Mouse (Mus musculus) testis, postnatal 14 days (tissue): Measurements from ENCODE around the gene Eya2.

Experiments
- DNase-seq: peaks from one replicate; pipeline ENCODE4 v3.0.0; 2021; ENCODE audit warnings: low spot score

Gene Eya2

DNA sequence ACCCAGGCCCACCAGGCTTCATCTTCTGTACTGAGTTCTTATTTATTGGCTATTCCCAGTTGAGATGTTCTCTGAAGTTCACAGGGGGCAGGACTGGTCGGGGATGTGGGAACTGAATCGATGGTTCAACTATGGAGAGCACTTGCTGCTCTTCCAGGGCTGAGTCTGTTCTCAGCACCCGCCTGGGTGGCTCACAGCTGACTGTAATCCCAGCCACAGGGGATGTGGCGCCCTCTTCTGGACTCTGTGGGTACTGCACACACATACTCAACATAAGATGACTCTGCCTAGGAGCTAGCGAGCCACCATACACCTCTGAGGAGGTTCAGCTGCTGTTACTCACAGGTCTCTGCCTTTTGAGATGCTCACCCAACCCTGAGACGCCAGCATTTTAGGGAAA lies 121.9 kb downstream of the Eya2 start:
- DNase-seq: peak; percentile 75

DNA sequence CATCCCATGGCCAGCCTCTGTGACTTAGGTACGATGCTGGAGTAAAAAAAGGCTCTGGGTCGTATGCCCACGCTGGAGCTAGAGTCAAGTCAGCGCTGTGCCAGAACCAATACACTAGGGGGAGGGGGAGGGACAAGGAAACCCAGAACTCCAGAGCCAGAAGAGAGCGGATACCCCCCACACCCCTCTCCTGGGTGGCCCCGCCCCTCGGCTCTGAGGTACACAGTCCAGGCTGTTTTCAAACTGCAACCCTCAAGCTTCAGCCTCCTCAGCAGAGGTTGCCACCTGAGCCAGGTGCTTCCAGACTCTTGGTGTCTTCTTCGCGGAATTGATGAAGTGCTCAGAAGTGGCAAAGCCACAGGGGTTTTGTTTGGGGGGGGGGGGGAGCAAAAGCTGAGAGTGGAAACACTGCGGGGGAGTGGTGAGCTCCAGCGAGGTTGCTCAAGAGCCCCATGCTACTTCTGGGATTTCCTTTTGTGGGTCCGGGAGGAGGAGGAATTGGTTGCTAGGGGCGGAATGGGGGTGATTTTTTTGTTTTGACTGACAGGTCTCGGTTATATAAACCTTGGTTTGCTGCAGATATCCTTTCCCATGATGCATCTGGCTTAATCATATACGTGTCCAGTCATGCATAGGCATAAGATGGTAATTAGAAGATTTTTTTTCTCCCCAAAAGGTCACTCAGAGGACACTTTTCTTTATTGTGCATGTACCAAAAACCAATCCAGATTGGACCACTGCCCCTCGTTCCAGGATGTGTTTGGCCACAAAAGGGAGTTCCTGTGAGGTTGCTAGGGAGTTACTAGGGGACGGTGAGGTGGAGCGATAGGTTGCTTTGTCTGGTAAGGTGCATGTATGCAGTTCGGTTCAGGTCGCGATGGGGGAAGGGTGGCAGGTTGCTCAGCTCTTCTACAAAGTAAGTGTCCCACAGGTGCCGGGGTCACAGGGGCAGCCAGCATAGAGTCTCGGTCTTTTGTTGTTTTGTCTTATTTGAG lies 122.6 kb downstream of the Eya2 start:
- DNase-seq: peak; percentile 47

DNA sequence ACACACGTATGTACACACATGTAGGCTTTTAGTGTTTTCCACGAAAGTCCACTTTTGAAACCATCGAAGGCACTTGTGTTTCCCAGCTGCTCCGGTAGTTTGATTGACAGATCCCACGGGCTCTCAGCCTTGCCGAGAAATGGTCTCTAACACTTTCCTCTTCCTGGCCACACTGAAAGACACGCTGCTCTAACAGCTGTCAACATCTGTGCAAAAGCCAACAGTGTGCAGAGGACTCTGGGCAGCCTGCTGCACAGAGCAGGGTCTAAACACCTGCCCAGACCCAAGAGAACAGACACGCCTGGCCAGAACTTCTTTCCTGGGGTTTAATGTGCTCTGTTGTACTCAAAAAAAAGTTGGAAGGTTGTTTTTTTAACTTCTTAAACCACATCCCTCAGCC lies 124.5 kb downstream of the Eya2 start:
- DNase-seq: no peak

DNA sequence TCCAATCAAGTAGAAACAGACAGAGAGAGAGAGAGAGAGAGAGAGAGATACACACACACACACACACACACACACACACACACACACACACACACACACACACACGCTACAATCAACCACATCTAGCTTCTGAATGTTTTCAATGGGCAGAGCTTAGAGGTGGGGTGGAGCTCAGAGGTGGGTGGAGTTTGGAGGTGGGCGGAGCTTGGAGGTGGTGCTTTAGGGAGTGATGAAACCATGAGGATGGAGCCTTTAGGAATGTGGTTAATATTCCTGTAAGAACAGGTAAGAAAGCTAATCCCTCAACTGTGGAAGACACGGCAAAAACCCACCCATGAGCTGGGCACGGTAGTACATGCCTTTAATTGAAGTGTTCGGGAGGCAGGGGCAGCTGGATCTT lies 127.1 kb downstream of the Eya2 start:
- no peak for DNase-seq

DNA sequence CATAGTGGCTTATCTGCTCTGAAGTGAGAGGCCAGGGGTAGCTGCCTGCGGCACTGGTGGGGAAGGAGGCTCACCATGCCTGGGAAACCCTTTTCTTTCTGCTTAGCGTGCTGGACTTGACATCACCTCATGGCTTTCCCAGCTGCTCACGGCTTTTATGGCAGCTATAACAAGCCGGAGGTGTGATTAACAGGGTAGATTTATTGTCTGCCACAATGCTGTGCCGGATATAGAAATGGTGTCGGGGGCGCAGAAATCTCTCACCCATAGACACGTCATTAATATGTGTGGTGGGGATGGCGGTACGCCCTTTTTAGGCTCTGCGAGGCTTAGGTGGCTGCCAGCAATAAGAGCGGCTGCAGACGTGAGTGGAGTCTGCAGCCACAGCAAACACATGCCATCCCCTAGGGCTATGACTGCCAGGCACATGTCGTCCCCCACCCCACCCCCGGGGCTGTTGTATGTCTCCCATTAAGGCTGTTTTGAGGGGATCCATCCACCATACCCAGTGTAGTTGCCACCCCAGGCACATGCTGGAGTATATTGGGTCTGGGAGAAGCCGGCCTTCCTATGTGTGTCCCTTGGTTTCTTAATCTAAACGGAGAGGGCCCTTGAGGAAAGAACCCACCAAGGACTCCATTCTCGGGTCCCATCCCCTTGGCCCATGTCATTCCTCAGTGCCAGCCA lies 137.9 kb downstream of the Eya2 start:
- DNase-seq: no peak

DNA sequence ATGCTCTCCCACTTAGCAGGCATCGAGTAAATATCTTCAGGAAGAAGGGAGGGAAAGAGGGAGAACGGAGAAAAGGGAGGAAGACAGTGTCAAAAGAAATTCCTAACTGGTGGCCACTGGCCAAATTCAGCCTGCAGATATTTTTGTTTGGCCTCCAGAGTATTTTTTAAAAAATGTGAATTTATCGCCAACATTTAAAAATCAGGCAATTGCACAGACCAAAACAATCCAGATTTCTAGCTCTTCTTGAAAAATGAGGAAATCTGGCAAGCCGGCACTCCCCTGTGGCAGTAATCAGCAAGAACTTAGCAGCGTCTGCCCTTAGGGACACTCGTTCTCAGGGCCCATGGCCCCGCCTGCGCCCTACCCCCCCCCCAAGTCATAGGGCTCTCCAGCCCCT lies 138.9 kb downstream of the Eya2 start:
- no peak for DNase-seq

DNA sequence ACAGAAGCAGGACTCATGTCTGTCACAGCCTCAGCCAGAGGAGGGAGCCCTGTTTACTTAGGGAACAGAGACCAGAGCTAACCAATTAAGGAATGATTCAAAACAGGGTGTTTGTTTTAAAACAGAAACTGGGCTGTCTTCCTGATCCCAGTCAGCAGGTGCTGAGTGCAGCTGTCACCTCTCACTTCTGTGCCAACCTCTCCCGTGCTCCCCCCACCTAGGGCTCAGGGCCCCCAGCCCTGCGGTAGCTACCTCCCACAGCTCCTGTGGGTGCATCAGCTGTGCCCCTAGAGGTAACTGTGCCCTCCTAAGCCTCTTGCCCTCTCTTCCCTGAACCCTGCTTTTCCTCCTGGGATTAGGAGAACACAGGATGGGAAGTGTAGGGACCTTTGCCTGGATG lies 141.5 kb downstream of the Eya2 start:
- no peak for DNase-seq

DNA sequence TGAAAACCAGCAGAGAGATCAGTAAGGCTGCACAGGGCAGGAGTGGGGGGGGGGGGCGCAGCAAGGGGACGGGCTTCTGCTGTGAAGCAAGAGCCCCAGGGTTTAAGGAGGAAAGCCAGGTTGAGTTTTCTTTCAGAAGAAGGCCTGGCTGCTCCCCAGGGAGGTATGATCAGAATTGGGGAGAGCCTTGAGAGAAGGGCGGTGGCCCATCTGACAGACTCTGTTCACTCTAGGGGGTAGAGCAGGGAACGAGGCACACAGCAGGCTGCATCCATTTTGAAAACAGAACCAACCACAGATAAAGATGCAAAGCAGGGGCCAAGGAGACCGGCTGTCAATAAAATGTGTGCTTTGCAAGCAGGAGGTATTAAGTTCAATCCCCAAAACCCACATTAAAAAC lies 145.5 kb downstream of the Eya2 start:
- no peak for DNase-seq

DNA sequence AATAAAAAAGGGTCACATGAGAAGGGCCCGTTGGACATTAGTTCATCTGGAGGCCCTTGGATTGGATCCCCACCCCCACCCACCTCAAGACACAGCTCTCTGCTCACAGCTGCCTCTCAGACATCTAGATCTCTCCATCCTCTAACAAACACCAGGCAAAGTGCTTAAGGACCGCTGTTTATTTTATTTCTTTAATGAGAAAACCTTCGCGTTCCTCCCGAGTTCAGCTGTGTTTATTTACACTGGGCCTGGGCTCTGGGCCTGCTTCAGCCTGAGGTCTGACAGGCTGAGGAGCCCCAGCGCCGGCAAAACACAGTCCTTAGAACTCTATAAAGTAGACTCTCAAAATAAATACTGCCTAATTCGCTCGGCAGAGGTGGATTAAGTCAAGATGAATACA lies 146.2 kb downstream of the Eya2 start:
- no peak for DNase-seq

DNA sequence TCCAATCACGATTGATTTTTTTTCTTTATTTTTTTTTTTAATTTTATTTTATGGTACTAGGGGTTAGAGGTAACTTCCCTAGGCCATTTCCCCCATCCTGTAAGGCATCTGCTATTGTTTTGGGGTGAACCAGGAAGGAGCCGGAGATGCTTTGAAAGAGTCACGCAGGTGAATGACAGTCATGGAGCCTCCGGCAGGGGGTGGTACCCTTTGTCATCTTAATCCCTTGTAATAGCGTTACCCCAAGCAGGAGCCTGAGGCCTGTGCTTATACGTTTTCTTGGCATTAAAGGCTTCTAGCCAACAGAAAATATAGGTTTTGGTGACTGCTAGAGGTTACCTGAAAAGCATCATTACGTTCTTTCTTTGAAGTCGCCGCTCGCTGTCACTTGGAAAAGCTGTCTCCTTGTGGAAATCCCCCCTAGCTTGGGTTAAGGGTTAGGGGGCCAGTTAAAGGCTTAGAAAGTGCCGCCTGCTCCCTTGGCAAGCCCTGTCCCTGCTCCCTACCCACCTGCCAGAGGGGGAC lies 146.8 kb downstream of the Eya2 start:
- no peak for DNase-seq

DNA sequence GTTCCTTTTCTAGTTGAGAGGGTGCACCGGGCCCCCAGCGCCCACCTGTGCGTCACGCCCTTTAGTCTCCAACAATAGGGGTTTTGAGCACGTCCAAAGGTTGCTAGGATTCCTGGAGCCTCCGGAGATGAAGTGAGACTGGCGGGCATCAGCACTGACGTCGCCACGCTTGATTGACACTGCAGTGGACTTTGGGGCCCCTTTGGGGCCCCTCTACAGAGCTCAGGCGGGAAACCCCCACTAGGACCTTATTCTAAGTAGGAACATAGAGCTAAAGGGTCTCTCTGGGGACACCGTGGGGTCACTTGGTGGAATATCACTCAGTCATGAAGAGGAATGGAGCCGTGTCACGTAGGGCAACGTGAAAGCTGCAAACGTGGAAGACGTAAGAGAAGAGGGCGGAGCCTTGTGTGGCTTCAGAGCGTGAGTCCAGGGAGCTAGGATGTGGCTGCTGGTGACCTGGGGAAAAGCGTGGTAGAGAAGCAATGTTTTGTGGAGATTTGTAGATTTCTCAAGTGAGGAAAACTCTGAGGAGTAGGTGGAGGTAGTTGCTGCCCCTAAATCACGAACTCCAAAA lies 147.5 kb downstream of the Eya2 start:
- no peak for DNase-seq

DNA sequence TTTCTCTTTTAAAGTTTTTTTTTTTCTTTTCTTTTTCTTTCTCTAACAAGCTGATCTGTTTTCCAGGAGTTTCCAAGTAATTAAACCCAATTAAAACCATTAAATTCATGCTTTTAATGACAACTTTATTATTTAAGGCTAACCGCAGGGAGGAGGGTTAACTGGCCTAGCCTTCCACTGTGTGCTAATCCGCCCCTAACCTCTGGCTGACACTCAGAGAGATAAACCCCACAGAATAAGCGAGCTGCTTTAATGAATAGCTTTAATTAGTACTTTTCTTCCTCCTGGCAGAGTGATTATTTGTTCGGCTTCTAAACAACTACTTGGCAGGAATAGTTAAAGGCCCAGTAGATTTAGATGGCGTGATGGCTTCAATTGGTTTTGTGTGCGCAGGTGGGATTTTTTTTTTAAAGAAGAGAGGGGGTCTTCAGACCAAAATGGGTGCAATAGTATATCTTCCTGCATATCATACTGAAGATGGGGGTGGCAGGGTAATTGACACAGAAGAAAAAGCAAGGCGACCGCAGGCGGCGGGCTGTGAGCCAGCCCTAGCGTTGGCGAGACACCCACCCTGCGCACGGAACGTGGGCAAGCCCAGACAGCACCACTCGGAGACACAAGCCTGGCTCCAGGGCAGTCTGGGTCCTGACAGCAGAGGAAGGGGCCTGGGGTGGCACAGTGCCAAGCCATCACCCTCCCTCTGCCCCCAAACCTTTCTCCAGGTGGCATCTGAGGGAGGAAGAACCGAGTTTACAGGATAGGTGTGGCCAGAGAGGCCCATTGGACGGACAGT lies 150.7 kb downstream of the Eya2 start:
- DNase-seq: no peak

DNA sequence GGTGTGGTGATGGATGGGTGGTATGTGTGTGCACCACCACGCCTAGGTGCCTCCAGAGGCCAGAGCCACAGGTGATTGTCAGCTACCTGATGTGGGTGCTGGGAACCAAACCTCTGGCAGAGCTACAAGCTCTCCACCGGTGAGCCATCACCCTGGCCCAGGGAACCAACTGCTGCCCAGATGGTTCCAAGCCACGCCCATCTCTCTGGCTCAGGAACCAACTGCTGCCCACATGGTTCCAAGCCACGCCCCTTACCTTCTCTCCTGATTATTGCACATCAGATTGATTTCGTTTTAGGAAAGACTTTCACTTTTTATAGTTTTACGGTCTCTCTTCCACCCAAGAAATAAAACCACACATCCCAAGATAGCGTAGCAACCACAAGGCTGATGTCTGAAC lies 153.1 kb downstream of the Eya2 start:
- DNase-seq: no peak

DNA sequence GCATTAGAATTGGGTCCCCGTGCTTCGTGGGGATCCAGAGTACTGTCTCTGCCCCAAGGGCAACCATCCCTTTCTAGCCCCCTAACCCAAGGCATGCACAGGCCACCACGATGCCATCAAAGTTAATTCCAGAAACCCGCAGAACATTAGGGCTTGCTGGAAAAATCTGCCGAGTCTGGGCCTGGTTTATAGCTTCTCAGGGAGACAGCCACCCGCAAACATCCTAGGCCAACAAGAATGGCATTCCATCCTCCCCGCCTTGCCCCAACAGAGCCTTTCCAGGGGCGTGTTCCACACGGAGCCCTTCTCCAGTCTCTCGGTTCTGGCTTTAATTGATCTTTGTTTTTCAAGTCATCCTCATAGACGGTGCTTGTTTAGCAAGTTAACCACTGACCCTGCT lies 153.6 kb downstream of the Eya2 start:
- DNase-seq: no peak

DNA sequence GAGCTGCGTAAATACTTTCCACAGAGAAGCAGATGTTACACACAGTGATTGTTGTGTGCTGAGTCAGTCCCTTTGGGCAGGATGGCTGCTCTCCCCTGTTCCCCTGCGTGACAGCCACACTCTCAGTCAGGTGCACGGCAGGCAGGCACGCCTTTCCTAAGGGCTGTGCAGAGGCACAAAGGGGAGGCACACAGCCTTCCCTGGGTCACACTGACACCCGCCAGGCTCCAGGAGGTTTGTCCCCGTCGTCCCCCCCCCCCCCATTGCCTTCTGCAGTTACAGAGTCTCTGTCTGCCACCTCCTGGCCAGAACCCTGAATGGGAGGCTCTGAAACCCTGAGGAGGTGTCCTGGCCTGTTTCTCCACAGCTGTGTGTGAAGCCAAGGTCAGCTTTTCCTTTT lies 156.2 kb downstream of the Eya2 start:
- no peak for DNase-seq

DNA sequence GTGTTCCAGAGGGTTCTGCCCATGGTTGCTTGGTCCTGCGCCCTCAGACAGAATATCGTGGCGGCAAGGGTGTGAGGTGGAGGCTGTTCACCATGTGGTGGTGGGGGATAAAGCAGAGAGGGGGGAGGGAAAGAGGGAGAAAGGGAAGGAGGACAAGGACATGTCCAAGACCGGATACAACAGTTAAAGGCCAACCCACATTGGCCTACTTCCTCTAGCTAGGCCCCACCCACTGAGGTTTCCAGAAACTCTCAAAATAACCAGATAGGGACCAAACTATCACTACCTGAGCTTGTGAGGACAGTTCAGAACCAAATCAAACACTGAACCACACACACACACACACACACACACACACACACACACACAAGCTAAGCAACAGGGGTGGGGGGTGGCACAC lies 157.9 kb downstream of the Eya2 start:
- DNase-seq: no peak

DNA sequence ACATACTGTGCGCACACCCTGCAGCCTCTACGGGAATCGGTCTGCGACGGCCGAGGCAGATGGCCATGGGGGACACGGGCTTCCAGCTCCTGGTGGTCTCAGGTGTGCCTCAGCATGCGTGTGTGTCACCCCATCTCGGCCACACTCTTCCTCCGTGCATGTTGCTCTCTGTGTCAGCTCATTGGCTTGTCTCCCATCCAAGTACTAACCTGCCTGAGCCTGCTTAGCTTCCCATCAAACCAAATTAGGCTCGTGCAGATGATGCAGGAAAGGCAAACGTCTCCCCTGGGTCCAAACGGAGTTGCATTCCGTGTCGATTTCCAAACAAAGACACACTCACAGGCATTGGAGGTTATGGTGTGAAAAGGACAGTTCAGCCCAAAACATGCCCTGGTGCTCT lies 163.0 kb downstream of the Eya2 start:
- DNase-seq: no peak

DNA sequence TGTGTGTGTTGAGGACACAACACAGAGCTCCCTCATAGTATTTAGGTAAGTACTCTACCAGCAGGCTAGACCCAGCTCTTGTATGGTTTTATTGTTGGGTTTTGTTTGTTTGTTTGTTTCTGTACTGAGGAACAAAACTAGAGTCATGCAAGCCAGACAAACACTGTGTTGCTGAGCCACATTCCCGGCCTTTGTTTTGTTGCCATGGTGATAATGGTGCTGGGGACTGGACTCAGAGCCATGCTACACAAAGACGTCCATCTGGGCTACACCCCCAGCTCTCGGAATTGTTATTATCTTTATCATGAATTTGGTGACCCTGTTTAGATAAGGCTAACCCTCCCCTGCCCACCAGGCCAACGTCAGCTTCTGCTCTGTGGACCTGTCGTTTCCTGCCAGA lies 163.7 kb downstream of the Eya2 start:
- DNase-seq: no peak

DNA sequence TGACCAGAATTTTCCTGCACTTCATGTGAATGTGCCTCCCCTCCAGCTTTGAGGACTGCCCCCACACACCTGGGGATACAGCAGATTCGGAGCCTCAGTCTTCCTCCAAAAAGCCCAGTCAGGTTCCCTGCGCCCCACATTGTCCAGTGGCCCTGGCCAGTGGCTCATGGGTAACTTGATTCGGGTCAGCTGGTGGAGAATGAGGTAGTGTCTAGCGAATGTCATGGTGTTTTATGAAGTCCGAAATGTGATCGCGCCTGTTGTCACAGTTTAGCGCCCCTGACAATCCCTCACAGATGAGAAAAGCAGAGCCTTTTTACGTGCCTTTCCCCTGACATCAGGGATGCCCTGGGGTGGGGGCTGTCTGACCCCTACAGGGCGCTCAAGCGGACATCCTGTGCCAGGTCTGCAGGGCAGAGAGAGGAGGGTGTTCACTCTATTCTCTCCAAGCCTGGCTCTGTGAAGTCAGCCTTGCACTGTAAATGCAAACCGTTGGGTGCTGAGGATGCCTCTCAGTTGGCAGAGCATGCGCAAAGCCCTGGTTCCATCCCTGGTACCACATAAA lies 164.7 kb downstream of the Eya2 start:
- no peak for DNase-seq

DNA sequence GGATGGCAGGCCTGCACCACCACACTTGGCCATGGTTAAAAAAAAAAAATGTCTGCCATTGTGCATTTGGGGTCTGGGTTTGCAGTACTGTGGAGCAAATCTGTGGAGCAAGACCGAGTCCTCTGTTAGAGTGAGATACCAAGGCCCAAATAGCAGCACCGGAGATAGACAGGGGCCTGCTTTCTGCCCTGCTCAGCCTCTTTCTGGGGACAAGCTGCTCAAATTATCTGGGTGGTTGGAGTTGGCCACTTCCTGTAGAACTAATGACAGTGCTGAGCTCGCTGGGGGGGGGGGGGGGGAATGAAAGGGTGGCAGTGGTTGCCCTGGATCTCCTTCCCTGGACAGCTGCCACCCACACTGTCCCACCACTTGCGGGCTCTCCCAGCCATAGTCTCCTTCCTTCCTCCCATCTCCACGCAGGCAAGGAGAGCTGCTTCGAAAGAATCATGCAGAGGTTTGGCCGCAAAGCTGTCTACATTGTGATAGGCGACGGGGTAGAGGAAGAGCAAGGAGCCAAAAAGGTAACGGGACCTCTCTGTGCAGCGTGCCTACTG lies 174.1 kb downstream of the Eya2 start:
- DNase-seq: no peak

DNA sequence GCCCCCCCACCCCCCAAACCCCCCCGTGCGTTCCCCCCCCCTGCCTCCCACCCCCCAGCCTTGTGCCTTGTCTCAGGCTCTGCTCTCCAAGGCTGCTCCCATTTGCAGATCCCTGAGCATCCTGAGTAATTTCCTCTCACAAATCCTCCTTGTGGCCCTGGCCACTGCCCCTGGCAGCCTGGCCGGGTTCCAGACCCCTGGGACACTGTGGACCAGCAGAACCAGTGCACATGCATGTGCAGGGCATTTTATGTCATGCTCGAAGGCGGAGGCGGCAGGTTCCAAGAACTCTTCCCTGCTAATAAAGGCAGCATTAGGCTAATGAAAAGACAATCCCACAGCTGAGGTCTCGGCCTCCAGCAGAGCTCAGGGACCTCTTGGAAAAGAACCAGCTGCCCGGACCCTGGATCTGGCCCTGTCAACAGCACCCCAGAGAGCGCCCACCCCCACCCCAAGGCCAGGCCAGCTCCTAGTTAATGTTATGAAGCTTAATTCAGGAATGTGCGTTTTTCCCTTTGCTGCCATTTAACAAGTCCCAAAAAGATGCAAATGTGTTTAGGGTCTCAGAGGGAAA lies 174.6 kb downstream of the Eya2 start:
- DNase-seq: peak; percentile 29
